Mouse (Mus musculus) urinary bladder, postnatal 36 days (tissue): ENCODE data around the gene Rad54l.

Experiments
- DNase-seq, 2 experiments: peaks; one replicate each; pipeline ENCODE4 v3.0.0; 2022; ENCODE audit warnings: low spot score in 2 of 2, mixed read lengths in 1 of 2

Gene Rad54l

DNA sequence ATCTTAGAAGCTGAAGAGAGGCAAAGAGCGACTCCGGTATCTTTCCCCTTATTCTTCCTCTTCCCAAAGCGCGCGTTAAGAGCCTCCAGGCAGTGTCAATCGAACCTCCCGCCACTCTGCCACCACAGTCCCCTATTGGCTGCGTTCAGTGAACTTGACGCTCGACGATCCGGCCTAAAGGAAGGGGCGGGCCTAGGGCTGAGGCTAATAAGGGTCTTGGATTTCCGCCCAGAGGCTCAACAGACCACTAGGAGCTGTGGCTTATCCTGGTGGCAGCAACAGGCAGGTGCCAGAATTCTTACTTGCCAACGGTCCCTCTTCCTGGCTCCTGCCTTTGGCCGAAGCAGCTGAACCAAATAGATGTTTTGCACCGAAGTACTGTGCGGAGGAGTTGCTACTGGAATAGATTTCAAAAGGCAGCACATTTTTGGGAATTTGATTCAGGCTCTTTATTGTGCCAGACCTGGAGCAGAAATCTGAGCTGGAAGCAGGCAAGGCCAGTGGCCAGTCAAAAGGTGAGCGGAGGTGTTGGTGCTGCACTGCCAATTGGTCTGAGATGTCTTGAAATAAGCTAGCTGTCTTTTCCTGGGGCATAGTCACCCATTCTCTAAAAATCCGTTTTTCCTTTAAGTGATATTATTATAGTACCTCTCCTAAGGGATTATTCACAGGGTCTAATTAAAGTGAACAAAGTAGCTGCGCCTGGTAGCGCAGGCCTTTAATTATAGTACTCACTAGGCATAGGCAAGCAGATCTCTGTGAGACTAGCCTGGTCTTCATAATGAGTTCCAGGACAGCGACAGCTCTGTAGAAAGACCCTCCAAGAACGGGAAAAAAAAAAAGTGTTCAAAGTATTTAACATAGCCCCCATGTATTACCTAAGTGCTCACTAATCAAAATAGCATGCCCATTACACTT, at the start of gene Rad54l, which contains the start of gene Pomgnt1:
Rad54l (minus strand) TSS at position 89 of the 918 bp plus-strand sequence.
Pomgnt1 (plus strand) TSS at position 239 of the 918 bp plus-strand sequence.
- DNase-seq: peak; percentile 58 to 82

DNA sequence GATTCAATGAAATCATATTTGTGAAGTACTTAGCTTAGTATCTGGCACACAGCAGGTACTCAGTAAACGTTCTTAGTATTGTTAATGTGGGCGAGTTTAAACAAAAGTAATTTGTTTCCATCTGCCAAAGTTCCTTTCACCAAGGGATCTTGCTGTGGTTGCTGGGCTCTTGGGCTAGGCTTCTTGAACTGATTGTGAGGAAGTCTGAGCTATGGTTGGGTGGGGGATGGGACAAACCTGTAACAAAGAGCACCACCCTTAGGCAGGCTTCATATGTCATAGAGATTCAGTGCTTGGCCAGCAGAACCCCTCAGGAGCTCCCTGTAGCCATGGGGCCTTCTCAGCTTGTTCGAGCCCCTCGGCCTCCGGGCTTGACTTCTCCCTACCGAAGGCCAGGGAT, 49.6 kb upstream of the Rad54l start, which contains the start of the genes 1700042G07Rik and Gm49337:
1700042G07Rik (plus strand) TSS at position 301 of the 400 bp plus-strand sequence.
Gm49337 (plus strand) TSS at position 313 of the 400 bp plus-strand sequence.
- DNase-seq: no peak

DNA sequence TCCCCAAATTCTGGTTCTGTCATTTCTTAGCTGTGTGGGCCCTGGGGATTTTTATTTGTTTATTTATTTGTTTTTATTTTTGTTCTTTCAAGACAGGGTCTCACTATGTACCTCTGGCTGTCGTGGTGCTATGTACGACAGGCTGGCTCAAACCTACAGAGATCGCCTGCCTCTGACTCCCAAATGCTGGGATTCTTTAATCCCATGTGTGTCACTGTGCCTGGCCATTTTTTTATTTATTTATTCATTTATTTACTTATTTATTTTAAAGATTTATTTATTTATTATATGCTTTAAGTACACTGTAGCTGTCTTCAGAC, 45.8 kb upstream of the Rad54l start:
- DNase-seq: no peak

DNA sequence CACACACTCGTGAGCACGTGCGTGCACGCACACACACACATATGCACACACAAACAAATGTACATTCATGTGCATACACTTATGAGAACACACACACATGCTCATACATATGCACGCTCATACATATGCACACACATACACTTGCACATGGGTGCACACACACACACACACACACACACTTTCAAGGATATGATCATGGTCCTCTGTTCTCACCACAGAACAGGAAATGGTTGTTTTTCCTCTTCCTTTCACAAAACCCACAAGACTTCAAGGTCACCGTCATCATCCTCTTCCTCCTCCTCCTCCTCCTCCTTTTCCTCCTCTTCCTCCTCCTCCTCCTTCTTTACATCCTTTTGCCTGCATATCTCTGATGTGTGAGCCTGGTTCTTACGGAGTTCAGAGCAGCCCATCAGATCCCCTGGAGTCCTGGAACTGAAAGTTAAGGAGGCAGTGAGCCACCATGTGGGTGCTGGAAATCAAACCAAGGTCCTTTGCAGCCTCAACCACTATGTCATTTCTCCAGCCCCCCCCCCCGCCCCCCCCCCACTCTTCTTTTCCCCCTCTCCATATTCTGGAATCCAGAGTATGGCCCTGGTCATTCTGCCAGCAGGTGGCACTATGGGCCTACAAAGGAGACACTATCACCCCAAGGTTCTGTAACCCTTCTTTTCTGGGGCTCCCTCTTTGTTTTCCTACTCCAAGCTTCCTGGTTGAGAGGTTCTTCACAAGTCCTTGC, 45.3 kb upstream of the Rad54l start:
- DNase-seq: peak; percentile 50 to 65

DNA sequence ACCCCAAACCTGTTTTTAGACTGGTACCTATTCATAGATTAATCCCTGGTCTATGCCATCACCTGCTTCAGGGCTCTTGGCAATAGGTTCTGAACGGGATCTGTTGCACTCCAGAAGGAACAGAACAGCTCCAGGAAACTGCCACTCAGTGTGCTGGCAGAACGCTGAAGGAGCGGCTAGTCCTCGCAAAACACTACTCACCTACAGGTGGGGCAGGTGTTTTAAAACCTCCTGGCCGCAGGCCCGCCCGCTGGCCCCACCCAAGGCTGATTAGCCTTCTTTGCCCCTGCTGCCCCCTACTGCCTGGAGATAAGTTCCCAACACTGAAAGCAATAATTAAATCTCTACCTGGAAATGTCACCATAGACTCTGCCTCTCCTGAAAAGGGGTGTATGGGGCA, 43.9 kb upstream of the Rad54l start, which contains the start of gene Tspan1:
Tspan1 (minus strand) TSS at position 198 of the 400 bp plus-strand sequence.
- DNase-seq: peak; percentile 60 to 71

DNA sequence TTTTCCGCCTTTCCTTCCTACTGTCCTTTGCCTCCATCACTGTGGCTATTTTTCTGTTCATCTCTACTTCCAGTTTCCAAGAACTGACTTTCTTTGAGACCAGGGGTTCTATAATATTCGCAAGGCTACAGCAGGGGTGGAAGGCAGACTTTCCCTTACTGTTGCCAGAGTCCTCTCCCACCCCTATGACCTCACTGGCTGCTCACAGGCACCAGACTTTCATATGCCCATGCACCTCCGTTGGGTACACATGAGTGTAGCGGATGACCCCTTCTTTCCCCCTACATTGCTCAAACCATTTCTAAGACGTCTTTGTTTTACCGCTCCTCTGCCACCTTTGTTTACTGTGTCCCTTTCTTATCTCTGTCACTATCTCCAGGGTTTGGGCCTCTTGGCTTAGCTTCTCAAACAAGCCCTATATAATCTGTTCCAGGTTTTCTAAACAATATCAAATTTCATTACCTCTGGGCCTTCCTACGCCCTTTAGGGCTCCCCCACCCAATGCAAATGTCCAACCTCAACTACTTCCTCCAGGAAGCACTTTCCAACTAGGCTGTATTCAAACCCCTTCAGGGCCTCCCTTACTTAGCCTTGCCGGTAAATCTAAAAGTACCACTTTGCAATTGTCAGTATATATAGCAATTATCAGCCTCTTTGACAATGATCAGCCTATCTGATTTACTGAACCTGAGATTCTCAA, 42.4 kb upstream of the Rad54l start:
- DNase-seq: no peak

DNA sequence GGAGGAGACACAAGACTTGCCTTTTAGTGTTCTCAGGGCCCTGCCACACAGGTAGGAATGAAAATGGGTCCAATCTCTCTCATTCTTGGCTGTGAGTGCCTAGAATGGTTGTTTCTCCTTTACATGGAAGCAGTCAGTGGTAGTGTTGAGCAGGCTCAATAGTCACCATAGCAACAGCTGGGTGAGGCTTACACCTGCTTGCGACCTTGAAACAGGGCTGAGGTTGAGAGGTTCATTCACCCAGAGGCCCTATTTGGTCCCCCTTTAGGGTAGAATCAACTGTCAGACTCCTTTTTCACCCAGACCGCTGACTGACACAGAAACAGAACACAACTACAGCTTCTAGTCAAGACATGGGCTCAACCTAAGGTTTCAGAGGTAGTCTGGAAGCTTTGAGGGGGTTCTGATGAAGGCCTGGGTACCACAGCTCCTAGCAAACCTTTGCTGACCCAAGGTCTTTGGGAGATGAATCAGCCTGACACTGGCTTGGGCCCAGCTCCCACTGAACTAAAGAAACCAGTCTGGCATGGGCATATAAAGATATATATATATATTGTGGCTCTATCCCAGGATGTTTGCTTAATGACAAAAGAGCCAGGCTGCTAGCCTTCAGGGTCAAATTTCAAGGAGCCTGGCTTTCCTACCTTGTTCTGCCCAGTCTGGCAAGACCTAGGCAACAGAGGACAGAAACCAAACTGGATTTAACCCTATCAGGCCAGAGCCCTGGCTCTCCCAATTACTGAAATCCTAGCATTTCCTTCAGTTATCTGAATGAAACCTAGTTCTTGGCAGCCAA, 41.5 kb upstream of the Rad54l start:
- DNase-seq: no peak

DNA sequence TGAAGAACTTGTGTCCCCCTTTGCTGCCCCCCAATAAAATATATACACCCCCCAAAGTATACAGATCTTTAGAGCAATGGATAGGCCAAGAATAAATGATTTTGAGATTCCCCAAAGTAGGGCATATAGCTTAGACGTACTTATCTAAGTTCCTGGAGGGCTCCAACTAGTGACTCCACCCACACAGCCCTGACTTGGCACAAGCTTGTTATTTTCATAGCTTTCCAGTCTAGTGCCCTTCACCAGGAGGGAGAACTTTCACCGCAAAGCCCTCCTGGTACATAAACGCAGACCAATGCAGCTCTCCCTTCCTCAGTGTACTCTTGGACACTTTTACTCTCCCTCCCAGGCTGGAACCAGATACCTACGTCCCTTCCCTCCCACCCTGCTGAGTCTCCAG, 38.7 kb upstream of the Rad54l start:
- DNase-seq: no peak

DNA sequence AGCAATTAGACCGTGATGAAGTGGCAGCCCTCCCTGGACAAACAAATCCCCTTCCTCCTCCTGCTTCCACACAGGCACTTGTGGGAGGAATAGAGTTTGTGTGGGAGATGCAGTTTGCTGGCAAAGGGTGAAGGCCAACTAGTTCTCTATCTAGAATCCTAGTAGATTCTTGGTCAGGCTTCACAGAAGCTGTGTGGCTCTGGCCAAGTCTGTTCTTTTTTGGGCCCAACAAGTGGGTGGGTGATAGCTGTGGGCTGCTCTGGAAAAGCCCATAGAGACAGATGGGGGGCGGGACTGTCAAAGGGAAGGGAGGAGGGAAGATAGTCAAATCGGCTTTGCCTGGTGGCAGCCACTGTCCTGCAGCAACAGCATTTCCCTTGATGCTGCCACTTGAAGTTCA, 37.3 kb upstream of the Rad54l start:
- no peak for DNase-seq

DNA sequence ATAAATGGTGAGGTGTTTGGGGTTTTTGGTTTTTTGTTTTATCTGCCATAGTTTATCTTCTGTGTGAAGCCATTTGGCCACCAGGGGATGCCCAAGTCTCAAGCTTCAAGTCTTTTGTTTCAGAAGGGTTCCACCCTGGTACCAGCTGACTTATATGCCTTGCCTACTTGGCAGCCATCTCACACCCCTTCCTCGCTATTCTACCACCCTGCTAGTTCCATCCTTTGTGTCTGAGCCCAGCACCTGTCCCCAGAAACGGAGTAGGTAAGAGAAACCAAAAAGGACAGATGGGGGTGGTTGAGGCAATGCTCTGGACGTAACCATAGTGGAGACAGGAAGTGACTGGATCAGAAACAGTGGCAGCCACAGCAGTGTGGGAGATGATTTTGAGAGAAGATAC, 36.4 kb upstream of the Rad54l start:
- no peak for DNase-seq

DNA sequence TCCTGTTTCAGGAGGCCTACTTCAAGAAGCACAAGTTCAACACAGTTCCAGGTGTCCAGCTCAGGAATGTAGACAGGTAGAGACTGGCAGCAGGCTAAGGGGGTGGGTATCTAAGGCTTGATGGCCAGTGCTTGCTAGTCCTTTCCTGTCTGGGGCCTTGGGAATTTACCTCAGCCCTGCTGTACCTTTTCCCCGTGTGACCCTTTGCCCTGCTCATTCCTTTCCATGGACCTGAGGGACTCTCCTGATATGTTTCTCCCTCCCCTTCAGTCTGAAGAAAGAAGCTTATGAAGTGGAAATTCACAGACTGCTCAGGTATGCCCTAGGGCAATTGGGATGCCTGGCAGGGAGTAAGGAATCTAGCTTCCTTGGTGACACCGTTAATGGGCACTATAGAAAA, 34.4 kb upstream of the Rad54l start:
- DNase-seq: no peak

DNA sequence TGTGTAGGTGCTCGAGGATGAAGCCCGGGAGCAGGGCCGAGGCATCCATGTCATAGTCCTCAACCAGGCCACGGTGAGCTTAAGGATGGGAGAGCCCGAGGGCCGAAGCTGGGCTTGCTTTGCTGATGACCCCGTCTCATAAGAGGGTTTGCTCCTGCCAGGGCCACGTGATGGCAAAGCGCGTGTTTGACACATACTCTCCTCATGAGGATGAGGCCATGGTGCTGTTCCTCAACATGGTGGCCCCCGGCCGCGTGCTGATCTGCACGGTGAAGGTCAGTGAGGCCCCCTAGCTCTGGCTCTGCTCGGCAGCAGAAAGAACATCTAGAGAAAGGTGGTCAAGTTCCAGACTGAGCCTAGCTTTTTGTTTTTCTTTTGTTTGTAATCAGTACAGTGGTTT, 29.2 kb upstream of the Rad54l start:
- DNase-seq: no peak

DNA sequence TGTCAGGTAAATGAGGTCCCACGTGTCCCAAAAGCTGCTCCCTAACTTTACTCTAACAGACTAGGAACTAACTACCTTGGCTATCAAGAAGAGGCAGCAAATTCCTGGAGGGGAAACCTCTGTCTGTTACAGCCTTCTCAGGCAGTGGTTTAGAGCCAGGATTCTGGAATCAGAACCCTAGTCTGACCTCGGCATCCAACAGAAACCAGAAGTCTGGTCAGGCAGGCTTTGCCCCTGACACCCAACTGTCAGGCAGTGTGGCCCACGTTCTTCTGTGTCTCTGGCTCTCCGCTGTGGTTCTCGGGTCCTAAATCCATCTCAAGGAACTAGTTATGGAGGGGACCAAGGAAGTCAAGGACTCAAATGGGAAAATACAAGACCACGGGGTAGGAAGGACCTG, 27.7 kb upstream of the Rad54l start, which contains the start of gene Lurap1:
Lurap1 (minus strand) TSS at position 101 of the 400 bp plus-strand sequence.
- no peak for DNase-seq

DNA sequence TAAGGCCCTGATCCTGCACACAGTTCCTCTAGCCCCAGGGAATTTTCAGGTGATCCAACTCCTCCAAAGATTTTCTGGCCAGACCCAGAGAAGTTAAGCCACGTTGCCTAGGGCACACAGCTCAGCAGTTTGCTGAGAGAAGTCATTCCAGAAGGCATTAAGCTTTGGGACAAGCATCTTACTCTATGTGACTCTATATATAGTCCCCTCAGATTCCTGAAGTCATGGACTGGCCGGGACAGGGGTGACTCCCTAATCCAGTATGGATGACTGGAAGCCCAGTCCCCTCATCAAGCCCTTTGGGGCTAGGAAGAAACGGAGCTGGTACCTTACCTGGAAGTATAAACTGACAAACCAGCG, 27.4 kb upstream of the Rad54l start:
- DNase-seq: no peak

DNA sequence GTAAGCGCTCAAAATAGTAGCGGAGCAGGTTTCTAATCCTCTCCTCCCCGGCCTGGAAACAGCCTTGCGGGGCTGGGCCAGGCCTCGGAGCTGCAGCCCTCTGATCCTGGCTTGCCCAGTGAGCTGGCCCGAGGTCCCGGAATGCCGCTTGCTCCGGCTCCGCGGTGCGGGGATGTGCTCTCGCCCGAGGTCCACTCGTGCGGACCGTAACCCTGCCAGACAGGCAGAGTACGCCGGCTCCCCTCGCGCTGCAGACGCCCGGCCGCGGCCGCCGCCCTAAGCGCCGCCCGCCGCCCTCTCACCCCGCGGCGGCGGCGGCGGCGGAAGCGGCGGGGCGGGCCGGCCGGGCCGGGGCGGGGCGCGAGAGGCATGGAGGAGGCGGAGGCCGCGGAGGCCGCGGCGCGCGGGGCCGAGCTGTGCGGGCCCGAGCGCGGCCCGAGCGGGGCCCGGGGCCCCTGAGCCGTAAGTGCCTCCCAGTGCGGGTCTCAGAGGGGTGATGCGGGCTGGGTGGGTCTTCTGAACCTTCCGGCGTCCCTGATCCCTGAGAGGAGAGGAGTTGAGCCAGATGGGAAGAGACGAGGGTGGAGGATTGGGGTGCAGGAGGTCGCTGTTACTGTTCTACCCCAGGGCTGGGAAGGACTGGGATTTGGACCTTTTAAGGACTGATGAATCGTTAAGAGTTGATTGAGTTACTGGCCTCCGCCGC, 26.8 kb upstream of the Rad54l start:
- peak in 1 of 2 experiments; percentile 58 for DNase-seq

DNA sequence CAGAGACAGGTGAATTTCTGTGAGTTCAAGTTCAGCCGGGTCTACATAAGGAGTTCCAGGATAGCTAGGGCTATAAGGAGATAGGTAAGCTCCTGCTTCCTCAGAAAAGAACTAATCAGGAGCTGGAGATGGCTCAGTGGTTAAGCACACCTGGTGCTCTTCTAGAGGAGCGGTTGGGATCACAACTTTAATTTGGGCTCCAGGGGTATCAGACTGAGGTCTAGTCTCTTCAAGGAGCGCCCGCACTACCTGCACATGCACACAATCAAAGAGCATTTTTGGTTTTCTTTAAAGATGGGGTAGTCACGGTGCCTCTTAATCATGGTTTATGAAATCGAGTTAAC, 26.3 kb upstream of the Rad54l start:
- DNase-seq: no peak

DNA sequence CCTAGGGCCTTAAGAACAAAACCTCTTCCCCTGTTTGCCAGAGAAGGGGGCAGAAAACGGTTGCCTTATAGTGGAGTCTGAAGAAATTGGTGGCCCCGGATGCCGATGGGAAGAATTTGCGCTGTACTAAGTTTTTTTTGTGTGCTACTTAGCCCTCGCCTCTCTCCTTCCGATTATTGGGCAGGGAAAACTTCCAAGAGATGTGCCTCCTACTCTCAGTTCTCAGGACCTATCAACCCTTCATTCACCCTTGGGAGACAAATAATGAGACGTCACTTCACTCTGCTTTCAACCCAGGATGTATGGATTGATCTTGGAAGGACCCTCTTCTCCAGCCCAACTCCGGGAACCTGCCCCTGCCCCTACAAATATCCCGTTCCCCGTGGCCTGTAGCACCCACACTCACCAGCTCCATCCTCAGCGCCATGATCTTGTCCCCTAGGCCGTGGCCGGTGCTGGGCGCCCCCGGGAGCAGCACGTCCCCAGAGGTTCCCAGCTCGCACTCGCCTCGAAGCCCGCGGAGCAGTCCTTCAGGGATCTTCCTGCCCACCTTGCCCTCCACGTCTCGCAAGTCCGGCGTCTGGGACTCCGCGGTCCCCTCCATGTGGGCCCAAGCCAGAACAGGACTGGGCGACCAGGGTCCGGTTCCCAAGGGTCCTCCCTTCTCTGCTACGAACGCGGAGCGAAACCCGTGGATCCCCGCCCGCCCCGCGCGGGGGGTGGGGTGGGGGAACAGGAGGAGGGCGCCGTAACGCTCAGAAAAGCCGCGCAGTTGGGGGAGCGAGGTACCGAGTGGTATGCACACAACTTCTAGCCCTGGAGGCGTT, 20.6 kb upstream of the Rad54l start:
- DNase-seq: peak; percentile 62 to 68

DNA sequence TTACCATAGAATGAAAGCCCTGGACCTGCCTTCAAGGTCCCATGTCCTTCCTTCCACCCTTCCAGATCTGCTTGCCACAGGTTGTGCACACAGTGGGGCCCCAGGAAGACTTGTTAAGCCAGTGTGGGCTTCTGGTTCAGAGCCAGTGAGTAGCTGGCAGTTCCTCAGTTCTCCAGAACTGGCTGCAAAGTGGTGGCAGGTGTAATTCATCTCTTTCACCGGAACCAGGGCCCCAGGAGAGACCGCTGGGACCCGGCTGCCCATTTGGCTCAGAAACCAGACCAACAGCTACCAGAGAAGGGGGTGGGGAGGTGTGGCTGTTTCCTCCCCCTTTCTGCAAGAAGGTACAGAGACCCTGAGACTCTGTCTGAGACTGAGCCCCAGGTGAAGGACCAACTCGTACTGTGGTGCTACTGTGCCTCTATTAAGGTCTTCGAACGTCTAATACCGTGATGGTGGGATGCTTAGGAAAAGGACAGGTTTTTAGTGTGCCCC, 19.9 kb upstream of the Rad54l start:
- DNase-seq: no peak

DNA sequence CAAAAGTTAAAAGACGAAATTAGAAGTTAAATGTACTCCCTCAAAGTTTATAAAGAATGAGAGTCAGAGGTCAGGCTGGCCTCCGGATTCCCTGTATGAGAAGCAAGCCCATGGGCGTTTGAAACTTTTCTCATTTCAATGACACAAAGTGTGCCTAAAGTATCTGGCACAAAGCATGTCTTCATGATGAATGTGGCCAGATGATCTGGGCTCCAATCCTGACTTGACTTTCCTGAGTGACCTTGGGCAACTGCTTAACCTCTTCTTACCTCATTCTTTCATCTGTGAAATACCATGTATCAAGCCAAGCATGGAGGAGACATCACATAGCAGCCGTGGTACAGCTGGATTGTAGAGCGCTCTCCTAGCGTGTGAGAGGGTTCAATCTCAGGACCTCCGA, 18.8 kb upstream of the Rad54l start:
- DNase-seq: no peak

DNA sequence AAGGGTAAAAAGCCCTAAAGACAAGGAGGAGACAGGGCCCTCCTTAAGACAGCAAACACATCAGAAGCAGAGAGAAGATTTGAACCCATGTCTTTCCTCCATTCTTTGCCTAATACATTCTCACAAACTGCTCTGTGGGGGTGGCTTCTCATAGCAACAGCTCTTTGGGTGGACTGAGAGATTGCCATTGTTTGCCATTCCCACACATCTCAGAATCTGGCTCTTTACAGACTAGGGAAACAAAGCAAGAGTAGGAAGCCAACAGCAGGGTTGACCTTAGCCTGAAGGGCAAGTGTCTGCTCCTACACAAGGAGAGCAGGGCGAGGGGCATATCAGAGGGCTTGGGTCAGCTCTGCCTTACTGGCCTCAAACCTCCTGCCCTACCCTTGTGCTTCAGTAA, 18.2 kb upstream of the Rad54l start:
- DNase-seq: no peak
